Mouse (Mus musculus) lung, embryonic 15.5 days (tissue): ENCODE measurements at regions not wholly inside any gene's neighbourhood (a gene's known extent, or its start where the extent isn't known, plus 50 kb on each side); places are given as distances from the start of the nearest gene placed in this dataset.

Experiments
- ATAC-seq: fragments of 200-750 bp; cut with Nextera tagmentation; 2 replicates; pipeline ENCODE4 v1.8.0; 2017; ENCODE audit warnings: moderate number of reproducible peaks, borderline replicate concordance; ENCODE audit not compliant: low FRiP score, low TSS enrichment; ENCODE audit errors: extremely low read depth
- H3K27ac ChIP-seq: fragments of 300-500 bp; sonication (generic); 2 replicates; pipeline ENCODE4 v1.5.1; 2015; ENCODE audit warnings: moderate library complexity, mild to moderate bottlenecking, inconsistent platforms
- H3K27me3 ChIP-seq: fragments of 300-500 bp; sonication (generic); 2 replicates; pipeline ENCODE4 v1.6.1; 2015; ENCODE audit warnings: inconsistent platforms
- H3K36me3 ChIP-seq: fragments of 300-500 bp; sonication (generic); 2 replicates; pipeline ENCODE4 v1.6.1; 2015; ENCODE audit warnings: inconsistent platforms
- H3K4me1 ChIP-seq: fragments of 300-500 bp; sonication (generic); 2 replicates; pipeline ENCODE4 v1.6.1; 2015; ENCODE audit warnings: inconsistent platforms
- H3K4me2 ChIP-seq: fragments of 300-500 bp; sonication (generic); 2 replicates; pipeline ENCODE4 v1.6.1; 2015; ENCODE audit warnings: inconsistent platforms, mild to moderate bottlenecking, moderate library complexity
- H3K4me3 ChIP-seq: fragments of 300-500 bp; sonication (generic); 2 replicates; pipeline ENCODE4 v1.5.1; 2015; ENCODE audit warnings: mild to moderate bottlenecking, inconsistent platforms
- H3K9ac ChIP-seq: fragments of 300-500 bp; sonication (generic); 2 replicates; pipeline ENCODE4 v1.6.1; 2015; ENCODE audit warnings: inconsistent platforms
- H3K9me3 ChIP-seq: fragments of 300-500 bp; sonication (generic); 2 replicates; pipeline ENCODE4 v1.6.1; 2016; ENCODE audit warnings: inconsistent platforms
- whole genome bisulfite sequencing: fragments of 180-500 bp; shearing (Covaris S2); methylation state at CpG from one replicate; pipeline ENCODE4 v1.1.7; 2015; 5-methylcytosine and 5-hydroxymethylcytosine counted together

DNA sequence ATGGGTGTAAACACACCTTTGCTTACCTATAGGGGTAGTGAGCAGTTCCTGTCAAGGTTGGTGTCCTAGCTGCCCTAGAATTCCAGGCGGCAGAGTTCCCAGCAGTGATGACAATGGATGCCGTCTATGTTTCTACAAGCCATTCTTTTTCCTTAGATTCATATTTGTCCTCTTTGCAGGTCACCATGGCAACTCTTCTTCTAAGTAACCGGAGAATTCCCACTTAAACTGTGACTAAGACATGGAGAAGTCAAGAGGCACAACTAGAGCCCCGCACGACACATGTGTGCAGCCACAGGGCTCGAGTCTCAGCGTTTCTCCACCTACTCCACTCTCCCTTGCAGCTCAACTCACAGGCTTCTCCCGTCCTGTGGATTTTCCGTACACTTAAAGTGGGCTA is 381.5 kb upstream of the Kcnab2 start:
- no peaks in the 10 kb centered on the region for H3K27me3 ChIP-seq
- H3K9me3 ChIP-seq: no peaks in the 10 kb centered on the region
- no peak overlapping the region for H3K27ac ChIP-seq
- 67% methylated on average over 9 of the region's 9 CpGs for WGBS
- H3K9ac ChIP-seq: no peak overlapping the region
- H3K4me3 ChIP-seq: no peak overlapping the region
- no peaks in the 10 kb centered on the region for H3K4me1 ChIP-seq
- H3K36me3 ChIP-seq: no peaks in the 10 kb centered on the region
- no peak for ATAC-seq
- H3K4me2 ChIP-seq: no peak overlapping the region

DNA sequence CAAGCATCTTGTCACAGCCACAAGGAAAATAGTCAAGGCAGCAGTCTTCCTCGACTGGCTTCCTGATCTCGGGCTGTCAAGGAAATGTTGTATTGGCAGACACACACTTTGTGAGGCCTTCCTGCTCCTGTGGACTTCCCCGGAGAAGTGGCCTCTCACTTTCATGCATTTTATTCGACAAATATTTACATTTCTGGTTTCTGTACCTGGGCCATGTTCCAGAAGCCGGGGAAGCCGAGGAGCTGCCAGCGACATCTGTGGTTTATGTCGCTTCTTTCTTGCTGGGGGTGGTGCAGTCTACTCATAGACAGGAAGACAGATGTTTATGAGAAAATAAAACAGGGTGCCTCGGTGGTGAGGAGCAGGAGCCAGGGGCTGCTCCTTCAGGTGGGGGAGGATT is 372.5 kb upstream of the Kcnab2 start:
- peak; percentile 64; the same call in 1 of the 2 replicates for ATAC-seq
- H3K4me1 ChIP-seq: no peaks in the 10 kb centered on the region
- no peaks in the 10 kb centered on the region for H3K9me3 ChIP-seq
- no peak overlapping the region for H3K4me2 ChIP-seq
- H3K27me3 ChIP-seq: no peaks in the 10 kb centered on the region
- H3K36me3 ChIP-seq: no peaks in the 10 kb centered on the region
- no peak overlapping the region for H3K27ac ChIP-seq
- 11% methylated on average over 9 of the region's 9 CpGs for WGBS
- H3K9ac ChIP-seq: no peak overlapping the region
- H3K4me3 ChIP-seq: no peak overlapping the region

DNA sequence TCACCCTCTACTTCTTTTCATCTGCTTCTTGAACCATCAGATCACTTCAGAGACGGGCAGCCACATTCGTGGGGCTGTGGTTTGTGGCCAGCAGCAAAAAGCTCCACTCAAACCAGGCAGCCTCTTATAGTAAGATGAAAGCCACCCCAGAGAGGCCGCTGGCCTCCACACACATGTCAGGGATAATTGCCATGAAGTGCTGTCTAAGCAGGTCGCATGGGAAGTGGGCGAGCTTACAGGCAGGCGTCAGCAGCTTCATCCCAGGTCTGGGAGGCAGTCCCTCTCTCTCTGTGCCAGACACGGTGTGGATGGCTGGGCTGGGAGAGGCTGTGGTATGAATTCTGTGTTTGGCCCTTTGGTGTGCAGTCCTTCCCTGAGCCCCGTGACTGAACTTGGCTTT is 358.4 kb upstream of the Kcnab2 start:
- Histone ChIP-seq H3K9ac (no peak overlapping the region), H3K4me3 (no peak overlapping the region)
- 67% methylated on average over 8 of the region's 8 CpGs for WGBS

GRCm38 (mm10) chr4:152834421-152835110 is 356.9 kb upstream of the Kcnab2 start:
- H3K4me1 ChIP-seq: no peaks in the 10 kb centered on the region
- no peak for ATAC-seq
- H3K4me2 ChIP-seq: no peak overlapping the region
- H3K9ac ChIP-seq: no peak overlapping the region
- H3K36me3 ChIP-seq: no peaks in the 10 kb centered on the region
- 75% methylated on average over 11 of the region's 11 CpGs for WGBS
- H3K4me3 ChIP-seq: no peak overlapping the region
- H3K27ac ChIP-seq: no peak overlapping the region
- no peaks in the 10 kb centered on the region for H3K27me3 ChIP-seq
- no peaks in the 10 kb centered on the region for H3K9me3 ChIP-seq

More for the DNA sequence above, 358.4 kb upstream of the Kcnab2 start:
- H3K36me3 ChIP-seq: no peaks in the 10 kb centered on the region
- H3K4me2 ChIP-seq: no peak overlapping the region
- H3K9me3 ChIP-seq: no peaks in the 10 kb centered on the region
- no peak overlapping the region for H3K27ac ChIP-seq
- no peak for ATAC-seq
- no peaks in the 10 kb centered on the region for H3K27me3 ChIP-seq
- H3K4me1 ChIP-seq: no peaks in the 10 kb centered on the region

- H3K36me3 ChIP-seq: no peaks in the 10 kb centered on the region
- no peak overlapping the region for H3K9ac ChIP-seq
- no peak for ATAC-seq
- WGBS: 62% methylated on average over 23 of the region's 23 CpGs
- H3K27ac ChIP-seq: no peak overlapping the region
- no peak overlapping the region for H3K4me3 ChIP-seq
- H3K4me2 ChIP-seq: no peak overlapping the region
- H3K27me3 ChIP-seq: no peaks in the 10 kb centered on the region
- H3K9me3 ChIP-seq: no peaks in the 10 kb centered on the region
- H3K4me1 ChIP-seq: no peaks in the 10 kb centered on the region
These were observed 356.0 kb upstream of the Kcnab2 start for GRCm38 (mm10) chr4:152833411-152834310.

DNA sequence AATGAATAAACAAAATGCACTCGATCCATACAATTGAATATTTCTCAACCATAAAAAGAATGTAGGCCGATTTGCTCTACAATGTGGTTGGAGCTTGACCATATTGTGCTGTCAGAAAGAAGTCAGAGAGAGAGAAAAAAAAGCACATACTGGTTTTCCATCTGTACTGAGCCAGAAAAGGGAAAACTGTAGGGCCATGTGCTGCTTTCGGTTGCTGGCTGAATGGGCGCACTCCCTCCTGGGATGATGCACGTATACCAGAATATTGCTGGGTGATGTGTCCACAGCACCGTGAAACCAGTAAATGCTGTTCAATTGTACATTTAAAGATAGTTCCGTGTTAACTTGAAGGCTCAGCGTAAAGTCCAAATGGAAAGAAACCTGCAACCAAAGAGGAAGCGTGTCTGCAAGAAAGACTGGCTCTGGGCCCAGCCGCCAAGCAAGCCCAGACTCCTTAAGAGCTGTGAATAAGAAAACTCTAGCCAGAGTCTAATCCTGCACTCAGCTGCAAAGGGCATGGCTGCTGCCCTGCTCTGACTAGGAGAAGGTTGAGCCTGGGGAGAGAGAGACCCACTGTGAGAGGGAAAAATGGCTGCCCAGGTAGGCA is 355.2 kb upstream of the Kcnab2 start:
- Histone ChIP-seq H3K27ac (no peak overlapping the region), H3K9ac (no peak overlapping the region), H3K9me3 (peaks cover 5% of the 10 kb centered on the region; the same call in 1 of the 2 replicates), H3K4me2 (no peak overlapping the region), H3K36me3 (no peaks in the 10 kb centered on the region), H3K4me3 (no peak overlapping the region), H3K4me1 (no peaks in the 10 kb centered on the region), H3K27me3 (no peaks in the 10 kb centered on the region)
- no peak for ATAC-seq
- WGBS: 76% methylated on average over 10 of the region's 10 CpGs

- 18% methylated on average over 12 of the region's 12 CpGs for WGBS
- no peak for ATAC-seq
- H3K27ac ChIP-seq: no peak overlapping the region
- no peak overlapping the region for H3K4me2 ChIP-seq
- peaks cover 7% of the 10 kb centered on the region; the same call in 1 of the 2 replicates for H3K9me3 ChIP-seq
- H3K9ac ChIP-seq: no peak overlapping the region
- H3K4me1 ChIP-seq: no peaks in the 10 kb centered on the region
- H3K27me3 ChIP-seq: no peaks in the 10 kb centered on the region
- no peaks in the 10 kb centered on the region for H3K36me3 ChIP-seq
- H3K4me3 ChIP-seq: no peak overlapping the region
These were observed 347.5 kb upstream of the Kcnab2 start for GRCm38 (mm10) chr4:152825185-152825584.

DNA sequence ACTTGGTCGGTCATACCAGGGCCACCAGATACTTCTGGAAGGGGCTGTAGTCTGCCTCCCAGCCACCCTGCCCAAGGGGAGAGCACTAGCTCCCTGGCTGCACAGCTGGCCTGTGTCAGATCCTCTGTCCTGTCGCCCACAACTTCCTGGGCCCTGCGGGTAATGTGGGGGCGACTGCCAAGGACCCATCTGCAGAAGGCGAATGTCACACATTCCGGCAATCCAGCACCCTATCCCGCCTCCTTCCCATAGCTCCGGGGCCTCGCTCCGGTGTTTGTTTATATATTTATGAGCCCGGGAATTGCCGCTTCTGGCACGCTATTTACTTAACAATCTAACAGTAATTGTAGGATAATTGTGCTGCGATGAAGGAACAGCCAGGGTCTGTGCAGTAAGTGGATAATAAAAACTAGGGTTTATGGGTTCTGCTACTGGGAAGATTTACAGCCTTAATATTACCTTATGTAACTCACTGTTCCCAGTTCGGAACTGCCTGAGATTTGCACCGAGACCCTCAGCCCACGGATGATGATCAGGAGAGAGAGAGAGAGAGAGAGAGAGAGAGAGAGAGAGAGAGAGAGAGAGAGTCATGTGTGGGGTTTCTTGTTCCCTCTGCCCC is 338.6 kb upstream of the Kcnab2 start:
- no peak overlapping the region for H3K4me3 ChIP-seq
- H3K27me3 ChIP-seq: no peaks in the 10 kb centered on the region
- ATAC-seq: no peak
- H3K27ac ChIP-seq: no peak overlapping the region
- no peak overlapping the region for H3K9ac ChIP-seq
- H3K4me1 ChIP-seq: no peaks in the 10 kb centered on the region
- H3K4me2 ChIP-seq: no peak overlapping the region
- no peaks in the 10 kb centered on the region for H3K36me3 ChIP-seq
- WGBS: 37% methylated on average over 17 of the region's 17 CpGs
- H3K9me3 ChIP-seq: no peaks in the 10 kb centered on the region

DNA sequence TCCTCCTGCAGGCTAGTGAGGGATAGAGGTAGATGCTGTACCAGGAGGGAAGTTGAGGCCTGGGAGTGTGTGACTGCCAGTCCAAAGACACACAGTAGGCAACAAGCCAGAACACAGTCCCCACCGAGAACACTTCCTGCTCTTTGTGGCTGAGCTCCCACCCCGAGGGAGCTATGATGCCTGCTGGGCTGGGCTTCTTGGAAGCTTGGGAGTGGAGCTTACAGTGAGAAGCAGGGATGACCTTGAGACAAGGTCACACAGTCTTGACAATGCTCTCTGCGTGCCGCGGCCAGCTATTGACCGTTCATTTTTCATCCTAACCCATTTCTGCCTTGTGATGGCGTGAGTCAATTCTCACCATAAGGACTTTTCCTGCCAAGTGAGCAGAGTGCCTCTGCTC is 328.9 kb upstream of the Kcnab2 start:
- Histone ChIP-seq H3K4me2 (no peak overlapping the region), H3K36me3 (no peaks in the 10 kb centered on the region)
- 77% methylated on average over 7 of the region's 7 CpGs for WGBS

GRCm38 (mm10) chr4:152799392-152799791 is 321.7 kb upstream of the Kcnab2 start:
- Histone ChIP-seq H3K9me3 (no peaks in the 10 kb centered on the region), H3K9ac (no peak overlapping the region), H3K4me2 (no peak overlapping the region), H3K36me3 (no peaks in the 10 kb centered on the region), H3K4me1 (no peaks in the 10 kb centered on the region), H3K4me3 (no peak overlapping the region), H3K27me3 (no peaks in the 10 kb centered on the region), H3K27ac (no peak overlapping the region)
- peak; percentile 68 for ATAC-seq
- WGBS: 12% methylated on average over 10 of the region's 10 CpGs

More for the DNA sequence above, 328.9 kb upstream of the Kcnab2 start:
- no peak overlapping the region for H3K9ac ChIP-seq
- no peaks in the 10 kb centered on the region for H3K4me1 ChIP-seq
- H3K27me3 ChIP-seq: no peaks in the 10 kb centered on the region
- H3K27ac ChIP-seq: no peak overlapping the region
- no peaks in the 10 kb centered on the region for H3K9me3 ChIP-seq
- no peak; the same call in 1 of the 2 replicates for ATAC-seq
- H3K4me3 ChIP-seq: no peak overlapping the region

- Histone ChIP-seq H3K9me3 (0 out of 2 replicates have a peak, but pooled peaks cover 5% of the 10 kb centered on the region), H3K36me3 (no peaks in the 10 kb centered on the region), H3K4me2 (no peak overlapping the region), H3K4me1 (no peaks in the 10 kb centered on the region), H3K4me3 (no peak overlapping the region), H3K27me3 (no peaks in the 10 kb centered on the region), H3K27ac (no peak overlapping the region), H3K9ac (no peak overlapping the region)
- 73% methylated on average over 7 of the region's 7 CpGs for WGBS
- no peak for ATAC-seq
These were observed 310.8 kb upstream of the Kcnab2 start for GRCm38 (mm10) chr4:152788431-152788830.
